Mouse (Mus musculus) cerebellum, adult 2 months (tissue): ENCODE results near the gene Epn1.

Source experiments
- CTCF ChIP-seq: fragments of 200-500 bp; IDR thresholded peaks from 2 replicates; pipeline ENCODE4 v1.5.1; 2011; ENCODE audit warnings: low read depth, mild to moderate bottlenecking, control low read depth, low read length, moderate library complexity, borderline replicate concordance; ENCODE audit not compliant: insufficient read depth
- POLR2A ChIP-seq: fragments of 200-500 bp; IDR thresholded peaks from 2 replicates; pipeline ENCODE4 v1.6.1; 2011; ENCODE audit warnings: low read length, control low read depth, borderline replicate concordance; ENCODE audit not compliant: insufficient read depth

DNA sequence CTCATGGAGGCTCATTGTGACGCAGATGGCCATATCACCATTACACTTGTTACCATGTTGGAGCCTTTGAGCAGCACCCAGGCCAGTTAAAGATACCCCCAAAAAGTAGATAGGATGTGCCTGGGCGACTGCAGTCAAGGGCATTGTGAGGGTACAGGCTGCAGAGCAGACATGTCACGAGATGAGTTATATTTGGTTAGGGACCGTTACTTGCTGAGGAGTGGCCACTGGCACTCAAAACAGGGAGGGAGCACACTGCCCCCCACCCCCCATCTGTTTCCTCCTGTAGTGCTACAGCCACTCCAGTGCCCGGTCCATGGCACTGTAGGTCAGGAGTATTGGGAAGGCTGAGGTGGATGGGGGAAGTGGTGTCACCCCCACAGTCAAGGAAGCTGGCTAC is 18.7 kb downstream of the Epn1 start:
- TF ChIP-seq CTCF: no peak
- no peak for TF ChIP-seq POLR2A
